Mouse (Mus musculus) monocyte, adult 2 months (primary cell): ENCODE data around the gene Scn1b.

Experiments
- DNase-seq, 2 experiments: peaks; one replicate each; pipeline ENCODE4 v3.0.0; 2022; ENCODE audit warnings: low spot score in 2 of 2, low read depth in 1 of 2

The Scn1b gene

DNA sequence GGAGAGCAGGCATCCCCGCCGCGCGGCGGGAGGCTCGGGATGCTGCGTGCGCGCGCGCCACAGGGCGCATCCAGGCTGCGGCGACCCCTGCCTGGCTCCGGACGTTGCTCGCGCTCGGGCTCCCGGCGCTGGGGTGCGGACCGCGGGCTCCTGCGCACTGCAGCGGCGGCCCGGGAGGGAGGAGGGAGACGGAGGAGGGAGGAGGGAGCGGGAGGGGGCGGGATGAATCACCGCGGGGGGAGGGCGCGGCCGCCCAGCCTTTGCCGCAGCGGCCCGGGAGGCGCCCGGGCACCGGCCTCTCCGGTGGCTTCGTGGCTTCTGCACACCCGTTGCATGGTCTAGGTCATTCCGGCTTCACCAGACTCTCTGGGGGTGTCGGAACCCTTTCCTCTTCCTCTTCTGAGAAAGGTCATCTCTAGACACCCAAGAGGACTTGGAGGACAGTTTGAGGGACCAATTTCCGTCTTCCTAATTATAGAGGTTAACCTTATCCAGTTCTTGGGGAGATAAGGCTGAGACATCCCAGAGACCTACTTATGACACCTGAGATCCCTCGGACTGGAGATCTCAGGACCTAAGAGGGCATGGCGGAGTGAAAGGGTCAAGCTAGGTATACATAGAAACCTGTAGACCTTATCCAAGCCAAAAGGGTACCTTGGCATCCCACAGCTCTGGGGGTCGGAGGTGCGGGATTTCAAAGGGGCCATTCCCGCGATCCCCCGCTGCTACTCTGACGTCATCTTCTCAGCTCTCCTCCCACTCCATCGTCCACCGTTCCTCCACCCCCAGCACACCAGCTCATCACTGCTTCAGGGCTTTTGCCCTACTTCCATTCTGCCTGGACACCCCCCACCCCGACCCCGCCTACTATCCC, at the start of gene Scn1b:
Scn1b (minus strand) TSS at position 153 of the 874 bp plus-strand sequence.
- DNase-seq = no peak

DNA sequence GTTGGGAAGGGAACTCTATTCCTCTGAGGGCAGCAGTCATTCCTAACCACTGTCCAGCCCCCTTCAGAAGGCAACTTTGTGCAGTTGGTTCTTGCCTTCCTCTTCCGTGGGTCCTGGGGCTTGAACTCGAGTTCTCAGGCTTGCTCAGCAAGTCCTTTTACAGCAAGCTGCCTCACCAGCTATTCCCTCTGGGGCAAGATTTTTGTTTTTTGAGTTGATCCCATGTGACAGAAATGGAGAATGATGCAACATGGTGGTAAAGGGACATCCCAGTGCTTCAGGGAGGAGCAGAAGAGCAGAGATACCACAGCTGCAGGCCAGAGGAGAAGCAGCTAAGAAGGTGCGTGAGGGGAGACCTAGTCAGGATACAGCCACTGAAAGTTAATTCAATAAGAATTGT, 48.3 kb upstream of the Scn1b start:
- no peak for DNase-seq

DNA sequence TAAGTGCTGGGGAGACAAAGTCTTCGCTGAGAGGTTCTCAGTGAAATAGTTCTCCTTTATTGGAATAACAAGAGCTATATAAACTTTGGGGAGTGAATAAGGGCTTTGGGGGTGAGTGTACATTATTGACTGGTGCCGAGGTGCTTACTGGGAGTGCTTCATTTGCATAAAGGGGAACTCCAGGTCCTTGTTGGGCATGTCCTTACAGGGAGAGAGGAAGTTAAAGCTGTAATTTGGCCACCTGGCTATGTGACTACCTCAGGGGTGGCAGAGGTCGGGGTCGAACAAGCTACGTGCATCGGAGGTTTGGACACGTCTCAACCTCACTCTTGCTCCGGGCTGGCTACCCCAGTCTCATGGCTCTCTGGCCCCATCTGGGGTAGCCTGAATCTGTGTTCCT, 47.7 kb upstream of the Scn1b start:
- no peak for DNase-seq

DNA sequence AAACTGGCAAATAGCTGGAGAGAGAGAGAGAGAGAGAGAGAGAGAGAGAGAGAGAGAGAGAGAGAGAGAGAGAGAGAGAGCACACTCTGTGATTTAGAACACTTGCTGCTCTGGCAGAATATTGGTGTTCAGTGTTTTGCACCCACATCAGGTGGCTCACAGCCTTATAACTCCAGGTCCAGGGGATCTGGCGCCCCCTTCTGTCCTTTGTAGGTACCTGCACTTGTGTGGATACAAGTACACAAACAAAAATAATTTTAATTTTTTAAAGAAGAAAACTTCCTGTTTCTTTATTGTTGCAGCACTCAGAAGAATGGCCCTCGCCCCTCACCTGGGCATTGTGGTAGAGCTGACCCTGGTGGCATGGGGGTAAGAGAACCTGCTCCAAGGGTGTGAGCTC, 45.4 kb upstream of the Scn1b start:
- DNase-seq = no peak

DNA sequence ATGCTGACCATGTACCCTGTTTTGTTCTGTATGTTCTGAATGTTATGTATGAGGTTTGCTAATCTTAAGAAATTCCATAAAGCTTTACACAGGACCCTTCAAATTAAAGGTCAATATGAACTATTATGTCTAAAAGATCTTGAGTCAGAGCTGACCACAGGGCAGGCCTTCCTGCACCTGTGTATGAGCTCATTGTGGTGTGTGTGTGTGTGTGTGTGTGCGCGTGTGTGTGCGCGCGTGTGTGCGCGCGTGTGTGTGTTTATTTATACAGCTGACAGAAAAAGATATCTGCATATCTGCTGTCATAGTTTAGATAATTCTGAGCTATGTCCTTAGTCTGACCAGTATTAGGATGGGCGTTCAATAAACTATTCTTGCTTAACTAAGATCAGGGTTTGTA, 43.7 kb upstream of the Scn1b start:
- DNase-seq = no peak

DNA sequence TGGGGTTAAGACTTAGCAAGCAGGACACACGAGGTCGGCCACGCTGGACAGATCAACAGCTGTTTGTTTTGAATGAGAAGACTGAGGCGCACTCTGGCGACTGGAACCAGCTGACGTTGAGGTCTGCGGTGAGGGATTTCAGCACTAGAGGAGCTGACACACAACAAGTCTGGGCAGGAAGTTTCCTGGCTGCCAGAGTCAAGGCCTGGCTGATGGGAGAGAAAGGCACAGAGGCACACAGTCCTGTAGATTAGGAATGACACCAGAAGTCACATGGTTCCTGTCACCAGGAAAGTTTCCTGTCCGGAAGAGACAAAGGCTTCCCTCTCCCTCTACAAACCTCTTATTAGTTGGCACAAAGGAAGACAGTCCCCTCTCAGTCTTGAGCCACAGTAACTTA, 41.6 kb upstream of the Scn1b start:
- DNase-seq = no peak

DNA sequence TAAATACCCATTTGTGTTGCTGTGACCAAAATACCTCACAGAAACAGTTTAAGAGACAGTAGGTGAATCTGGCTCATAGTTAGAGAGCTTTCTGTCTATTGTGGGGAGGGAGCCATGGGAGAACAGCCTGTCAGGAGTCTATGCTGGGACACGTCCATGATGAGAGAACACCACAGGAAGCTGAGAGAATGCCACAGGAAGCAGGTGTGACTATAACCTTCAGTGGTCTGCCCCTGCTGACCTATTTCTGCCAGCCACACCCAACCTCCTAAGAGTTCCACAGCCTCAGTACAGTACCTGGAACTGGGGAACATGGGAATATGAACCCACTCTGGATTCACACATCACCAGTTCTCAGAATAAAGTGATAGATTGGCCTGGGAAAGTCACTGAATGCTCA, 37.9 kb upstream of the Scn1b start:
- no peak for DNase-seq

DNA sequence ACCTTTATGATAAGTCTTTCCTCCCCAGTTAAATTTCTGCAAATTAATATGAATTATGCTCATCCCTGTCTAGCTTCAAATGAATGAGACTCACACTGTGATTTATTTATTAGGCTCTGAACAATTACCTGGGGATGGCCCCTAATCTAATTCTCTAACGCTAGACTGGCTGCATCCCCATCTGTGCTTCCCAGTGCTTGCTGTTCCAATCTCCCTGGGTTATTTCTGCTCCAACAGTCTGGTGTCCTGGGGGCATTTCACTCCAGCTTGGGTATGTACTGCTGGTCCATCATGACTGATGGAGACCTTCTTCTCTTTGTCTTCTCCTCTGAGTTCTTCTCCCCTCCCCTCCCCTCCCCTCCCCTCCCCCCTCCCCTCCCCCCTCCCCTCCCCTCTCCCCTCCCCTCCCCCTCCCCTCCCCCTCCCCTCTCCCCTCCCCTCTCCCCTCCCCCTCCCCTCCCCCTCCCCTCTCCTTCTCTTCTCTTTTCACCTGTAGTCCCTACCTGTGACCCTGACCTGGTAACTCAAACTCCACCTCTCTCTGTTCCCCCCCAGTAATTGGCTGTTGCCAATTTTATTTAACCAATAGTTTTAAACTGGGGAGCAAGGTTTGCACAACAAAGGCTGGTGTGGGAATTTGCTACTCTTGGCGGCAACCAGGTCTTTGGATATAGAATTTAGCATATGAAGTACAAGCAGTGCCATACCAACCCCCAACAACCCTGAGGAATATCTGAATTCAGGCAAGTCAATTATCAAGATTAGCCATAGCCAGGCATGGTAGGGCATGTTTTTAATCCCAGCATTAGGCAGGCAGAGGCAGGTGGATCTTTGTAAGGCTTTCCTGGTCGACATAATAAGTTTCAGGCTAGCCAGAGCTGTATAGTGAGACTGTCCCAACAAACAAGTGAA, 37.1 kb upstream of the Scn1b start:
- DNase-seq = no peak

DNA sequence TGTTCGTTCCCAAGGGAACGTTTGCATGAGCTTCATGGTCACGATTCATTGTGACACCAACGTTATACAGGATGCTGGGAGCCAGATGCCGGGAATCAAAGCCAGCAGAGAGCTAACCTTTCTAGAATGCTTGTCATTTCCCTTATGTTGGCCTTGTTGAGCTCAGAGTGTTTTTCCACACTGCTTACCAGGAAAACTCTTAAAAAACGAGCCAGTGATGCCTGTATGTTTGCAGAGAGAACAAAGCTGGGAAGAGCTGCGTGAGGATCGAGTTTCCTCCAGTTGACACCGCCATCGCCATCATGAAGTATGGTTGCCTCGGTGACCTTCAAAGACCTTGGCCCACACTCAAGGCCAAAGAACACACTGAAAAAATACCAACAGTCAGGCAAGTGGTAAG, 35.5 kb upstream of the Scn1b start:
- DNase-seq = no peak

DNA sequence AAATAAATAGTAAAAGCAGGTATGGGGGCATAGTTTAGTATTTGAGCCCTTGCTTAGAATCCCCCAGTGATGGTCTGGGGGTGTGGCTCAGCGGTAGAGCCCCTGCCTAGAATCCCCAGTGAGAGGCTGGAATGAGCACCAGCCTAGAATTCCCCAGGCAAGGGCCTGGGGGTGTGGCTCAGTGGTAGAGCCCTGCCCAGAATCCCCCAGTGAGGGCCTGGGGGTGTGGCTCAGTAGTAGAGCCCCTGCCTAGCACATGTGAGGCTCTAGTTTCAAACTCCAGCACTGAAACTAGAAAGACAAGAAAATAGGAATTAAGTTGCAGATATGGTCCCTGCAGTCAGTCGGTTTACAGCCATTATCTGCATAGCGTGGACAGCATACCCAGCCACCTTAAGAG, 35.0 kb upstream of the Scn1b start:
- no peak for DNase-seq

DNA sequence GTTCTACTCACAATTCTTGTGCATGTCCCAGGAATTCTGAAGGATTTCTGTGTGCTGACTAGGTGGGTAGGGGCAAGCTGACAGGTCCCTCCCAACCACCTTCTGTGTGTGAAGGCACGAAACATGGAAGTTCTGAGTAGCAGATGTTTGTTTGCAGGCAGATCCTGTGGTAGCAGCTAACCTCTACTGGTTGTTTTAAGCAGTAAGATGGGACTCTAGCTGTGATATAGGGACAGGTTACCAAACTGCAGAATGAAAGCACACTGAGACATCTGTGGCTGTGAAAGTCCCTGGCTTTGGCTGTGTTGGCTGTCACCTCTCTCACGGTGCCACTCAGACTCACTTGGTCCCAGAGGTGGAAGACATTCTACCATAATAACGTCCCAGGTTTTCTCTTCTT, 34.4 kb upstream of the Scn1b start:
- no peak for DNase-seq

DNA sequence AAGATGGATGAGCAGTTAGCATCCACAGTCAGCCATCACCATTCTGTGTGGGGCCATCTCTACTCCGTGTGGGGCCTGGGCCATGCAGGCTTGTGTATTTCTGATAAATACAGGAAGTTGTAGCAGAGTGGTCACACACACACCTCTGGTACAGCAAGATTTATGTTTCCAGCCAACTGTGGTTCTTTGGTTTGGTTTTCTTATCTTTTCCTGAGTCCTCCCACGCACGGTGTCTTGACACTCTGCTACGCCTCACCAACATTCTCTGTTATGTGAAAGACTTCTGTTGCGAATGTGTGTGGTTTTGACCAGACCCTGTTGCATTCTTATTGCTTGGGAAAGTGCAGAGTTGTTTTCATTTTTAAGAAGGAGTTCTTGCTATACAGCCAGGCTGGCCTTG, 34.0 kb upstream of the Scn1b start:
- no peak for DNase-seq

DNA sequence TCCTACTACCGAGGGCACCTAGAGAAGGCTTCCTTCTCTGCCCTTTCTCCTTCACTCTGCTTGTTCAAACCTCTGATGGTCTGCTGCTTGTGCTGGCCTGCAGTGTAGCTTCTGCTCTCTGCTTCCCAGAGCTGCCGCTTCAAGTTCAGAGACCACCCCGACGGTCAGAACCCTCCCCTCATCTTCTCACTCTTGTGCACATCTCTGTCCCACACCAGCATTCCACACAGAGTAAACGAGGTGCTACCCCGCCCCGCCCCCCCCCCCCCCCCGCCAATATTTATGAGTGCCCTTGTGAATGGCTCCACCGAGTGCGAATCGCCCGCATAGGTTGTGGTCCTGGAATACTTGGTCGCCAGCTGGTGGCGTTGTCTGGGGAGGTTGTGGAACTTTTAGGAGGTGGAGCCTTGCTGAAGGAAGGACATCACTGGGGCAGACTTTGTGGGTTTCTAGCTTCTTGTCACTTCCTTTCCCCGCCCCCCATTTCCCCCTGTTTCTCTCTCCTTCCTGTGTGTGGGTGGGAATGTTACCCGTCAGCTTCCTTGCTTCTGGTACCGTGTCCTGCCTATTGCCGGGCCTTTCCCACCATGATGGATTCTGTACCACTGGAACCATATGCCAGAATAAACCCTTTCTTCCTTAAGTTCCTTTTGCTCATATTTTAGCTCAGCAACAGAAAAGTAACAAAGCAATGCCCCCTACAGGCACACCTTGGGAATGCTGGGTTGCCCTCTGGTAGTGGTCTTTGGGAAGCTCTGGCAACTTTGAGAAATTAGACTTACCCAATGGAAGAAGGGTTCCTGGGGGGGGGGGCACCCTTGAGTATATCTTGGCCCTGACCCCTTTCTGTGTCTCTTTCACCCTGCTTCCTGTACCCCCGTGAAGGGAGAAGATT, 29.5 kb upstream of the Scn1b start:
- no peak for DNase-seq

DNA sequence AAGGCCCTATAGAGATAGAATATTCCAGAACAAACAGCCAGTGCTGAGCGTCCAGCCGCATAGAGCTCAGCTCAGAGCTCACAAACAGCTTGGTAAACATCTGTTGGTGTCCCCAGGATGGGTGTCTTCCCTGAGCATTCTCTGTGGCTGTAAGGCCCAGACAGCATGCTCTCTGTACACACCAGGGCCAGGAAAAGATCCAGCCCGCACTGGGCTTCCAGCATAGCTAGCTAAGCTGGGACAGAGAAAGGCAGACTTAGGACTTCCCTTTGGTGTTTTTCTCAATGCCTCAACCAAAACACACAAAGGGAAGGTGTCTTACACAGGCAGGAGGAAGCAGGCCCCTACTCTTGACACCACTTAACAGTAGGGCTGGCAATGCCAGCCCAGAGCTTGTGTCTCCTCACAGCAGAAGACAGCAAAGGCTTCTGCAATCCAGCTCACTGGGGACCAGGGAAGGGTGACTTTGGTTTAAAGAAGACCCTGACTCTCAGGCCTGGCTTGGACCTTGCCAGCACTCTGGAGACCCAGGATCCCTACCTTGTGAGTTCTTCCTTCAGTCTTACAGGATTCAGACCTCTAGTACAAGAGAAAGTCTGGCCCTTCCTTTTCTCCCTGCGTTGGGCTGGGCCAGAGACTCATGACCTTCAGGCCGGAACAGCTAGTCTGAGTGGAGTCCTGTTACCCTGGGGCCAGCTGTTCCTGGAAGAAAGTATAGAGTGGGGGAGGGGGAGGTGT, 28.7 kb upstream of the Scn1b start, which contains the start of gene Gramd1a:
Gramd1a (minus strand) TSS at position 601 of the 738 bp plus-strand sequence.
- DNase-seq = no peak

DNA sequence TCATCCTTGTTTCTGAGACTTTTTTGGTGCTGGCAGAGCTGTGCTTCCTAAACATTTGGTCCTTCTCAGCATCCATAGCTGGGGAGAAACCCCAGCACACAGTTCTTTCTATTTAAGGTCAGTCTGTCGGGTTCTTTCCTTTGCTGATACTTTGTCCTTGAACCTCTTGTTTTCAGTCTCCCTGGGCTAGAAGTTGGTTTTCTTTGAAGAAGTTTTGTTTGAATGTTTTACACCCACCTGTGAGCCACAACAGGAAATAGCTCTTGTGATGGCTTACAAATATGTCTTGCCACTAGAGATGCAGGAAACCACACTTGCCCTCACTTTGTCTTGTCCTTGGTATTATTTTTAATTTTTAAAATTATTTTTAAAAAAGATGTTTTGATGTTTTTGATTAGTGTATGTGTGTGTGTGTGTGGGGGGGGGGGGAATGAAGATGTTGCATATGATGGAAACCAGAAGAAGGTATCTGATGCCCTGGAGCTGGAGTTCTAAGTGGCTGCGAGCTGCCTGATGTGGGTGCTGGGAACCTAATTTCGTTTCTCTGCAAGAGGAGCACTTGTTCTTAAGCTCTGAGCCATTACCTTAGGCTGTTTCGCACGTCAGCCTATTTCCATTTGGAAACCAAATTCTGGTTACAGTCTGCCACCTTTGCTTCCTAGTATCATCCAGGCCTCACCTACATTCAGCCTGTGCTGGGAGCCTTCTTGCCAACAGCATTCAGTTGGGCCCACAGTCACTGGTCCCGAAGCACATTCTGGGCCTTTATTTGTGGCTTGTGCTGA, 26.9 kb upstream of the Scn1b start:
- no peak for DNase-seq

DNA sequence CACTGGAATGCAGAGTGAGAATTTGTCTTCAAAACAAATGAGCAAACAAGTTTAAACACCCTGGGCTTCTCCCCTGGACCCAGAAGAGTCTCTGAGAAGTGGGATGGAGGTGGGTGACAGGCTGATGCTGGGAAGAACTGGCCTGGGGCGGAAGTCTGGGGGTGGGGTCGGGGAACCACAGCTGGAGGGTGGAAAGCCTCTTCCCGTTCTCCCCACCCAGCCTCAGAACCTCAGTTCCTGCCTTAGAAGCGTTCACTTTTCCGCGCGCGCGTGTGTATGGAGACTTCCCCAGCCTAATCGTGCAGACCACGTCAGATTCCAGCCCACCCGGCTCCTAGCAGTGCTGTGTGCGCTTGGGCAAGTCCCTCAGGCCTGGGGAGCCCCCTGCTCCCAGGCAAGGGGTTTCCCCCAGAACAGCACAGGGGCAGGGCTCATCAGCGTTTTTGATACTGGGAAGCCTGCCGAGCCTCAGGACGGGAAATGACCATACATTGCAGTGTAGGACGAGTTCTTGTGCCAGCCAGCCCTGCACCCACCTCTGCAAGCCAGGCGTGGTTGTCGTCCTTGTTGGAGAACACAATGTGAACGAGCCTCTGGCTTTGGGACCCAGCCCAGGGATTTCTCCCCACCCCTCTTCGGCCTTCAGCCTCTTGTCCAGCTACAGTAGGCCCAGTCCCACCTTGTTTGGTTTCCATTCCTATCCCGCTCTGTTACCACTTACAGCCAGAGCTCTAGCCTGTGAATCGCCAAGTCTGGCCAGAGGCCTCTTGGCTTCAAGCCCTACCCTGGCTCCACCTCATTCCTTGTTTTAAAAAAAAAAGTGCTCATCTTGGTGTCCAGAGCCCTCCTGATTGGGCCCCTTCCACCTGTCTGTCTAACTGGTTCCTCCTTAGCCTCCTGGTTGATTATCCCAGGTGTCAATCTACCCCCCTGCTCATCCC, 24.8 kb upstream of the Scn1b start:
- peak in 1 of 2 experiments; percentile 47 for DNase-seq

DNA sequence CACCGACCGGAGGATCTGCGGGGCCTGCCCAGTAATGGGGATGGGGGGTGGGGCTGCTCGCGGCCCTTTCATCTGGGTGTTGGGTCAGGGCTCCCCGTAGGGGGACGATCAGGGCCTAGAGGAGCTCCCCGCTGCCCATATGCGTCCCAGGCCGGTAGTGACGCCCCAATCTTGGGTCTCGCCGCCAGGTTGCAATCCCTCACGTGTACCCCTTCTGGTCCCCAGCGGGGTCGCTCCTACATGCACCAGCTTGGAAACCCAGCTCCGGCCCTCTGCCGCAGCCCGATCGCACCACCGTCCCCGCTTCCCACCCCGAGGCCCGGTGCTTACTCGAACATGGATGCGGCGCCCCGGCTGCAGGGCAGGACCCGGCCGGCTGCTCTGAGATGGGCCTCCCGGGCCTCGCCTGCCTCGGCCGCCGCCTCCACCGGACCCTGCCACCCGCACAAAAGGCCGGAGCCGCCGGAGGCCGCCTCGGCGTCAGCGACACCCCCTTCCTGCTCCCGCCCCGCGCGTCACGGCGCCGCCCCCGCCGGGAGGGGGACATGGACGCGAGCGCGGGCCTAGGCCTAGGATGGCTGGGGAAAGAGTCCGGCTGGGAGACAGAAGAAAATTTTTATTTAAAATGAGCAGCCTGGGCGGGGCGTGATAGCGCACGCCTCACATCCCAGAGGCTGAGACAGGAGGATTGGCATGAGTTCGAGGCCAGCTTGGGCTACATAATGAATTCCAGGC, 23.9 kb upstream of the Scn1b start:
- DNase-seq = peak in 1 of 2 experiments; percentile 74
